Mouse (Mus musculus) neutrophil, adult 65 days (primary cell): ENCODE results near the gene Defb39. TPM values are rescaled to one million over a fixed set of nuclear protein-coding genes. Genes with fewer than 3 reads are reported as not detected.

Experiments used
- total RNA-seq: library from RNA; stranded (reverse); gene quantifications from 2 replicates; pipeline ENCODE4 v1.2.4, GENCODE M21; 2023

Gene Defb39
- total RNA-seq: not detected in 2 replicates

GRCm38 (mm10) chr8:19064710-19065109 lies at the start of gene Defb39:
Gene Defb39 (minus strand): TSS chr8:19064810.

GRCm38 (mm10) chr8:19026466-19026865 lies 38.1 kb downstream of the Defb39 start, which contains the start of gene Defb38:
Gene Defb38 (minus strand): TSS chr8:19026566.

Other genes starting within 250 kb of the Defb39 start
- not detected in 2 replicates for gene Defb40, start 86.6 kb downstream of the Defb39 start, total RNA-seq
- not detected in 2 replicates for gene Defb37, start 73.8 kb downstream of the Defb39 start, total RNA-seq
- gene Defb38, start 38.2 kb downstream of the Defb39 start, total RNA-seq: not detected in 2 replicates
- not detected in 2 replicates for gene Defb12, start 50.0 kb upstream of the Defb39 start, total RNA-seq
- gene Defb34, start 58.9 kb upstream of the Defb39 start, total RNA-seq: not detected in 2 replicates
- not detected in 2 replicates for gene Gm45826, start 76.0 kb upstream of the Defb39 start, total RNA-seq
- gene Defb14, start 129.5 kb upstream of the Defb39 start, total RNA-seq: not detected in 2 replicates
- gene Defb4, start 133.9 kb upstream of the Defb39 start, total RNA-seq: not detected in 2 replicates
- not detected in 2 replicates for gene Defb6, start 160.7 kb upstream of the Defb39 start, total RNA-seq
- not detected in 2 replicates for gene Defb46, start 175.1 kb upstream of the Defb39 start, total RNA-seq
- gene Defb5, start 182.8 kb upstream of the Defb39 start, total RNA-seq: not detected in 2 replicates
- not detected in 2 replicates for gene Defb3, start 228.6 kb upstream of the Defb39 start, total RNA-seq